Mouse (Mus musculus): ENCODE data around the gene Sar1b.
"Not testable (repeated sequence)": the region's sequence is repeated elsewhere in the genome, so short reads cannot be mapped to it uniquely, and the experiment has no call there.

Gene Sar1b

GRCm38 (mm10) chr11:51777478-51777877 is 14.0 kb downstream of the Sar1b start:
- DNase-seq (ENCODE audit: low spot score), result no peak

GRCm38 (mm10) chr11:51780773-51781267 is 17.3 kb downstream of the Sar1b start:
- DNase-seq (ENCODE audit: low spot score), result no peak

GRCm38 (mm10) chr11:51782721-51783120 is 19.2 kb downstream of the Sar1b start:
- no peak for DNase-seq (ENCODE audit: low spot score)

GRCm38 (mm10) chr11:51785926-51786325 is 22.4 kb downstream of the Sar1b start:
- DNase-seq (ENCODE audit: low spot score), result peak; percentile 20

- not testable (repeated sequence) for DNase-seq (ENCODE audit: low spot score)
These were observed 26.2 kb downstream of the Sar1b start for GRCm38 (mm10) chr11:51789735-51790134.

- DNase-seq (ENCODE audit: low spot score), result no peak
These were observed 27.2 kb downstream of the Sar1b start for GRCm38 (mm10) chr11:51790662-51791061.

- no peak for DNase-seq (ENCODE audit: low spot score)
These were observed 32.8 kb downstream of the Sar1b start for GRCm38 (mm10) chr11:51796272-51796671.

- DNase-seq (ENCODE audit: low spot score), result no peak
These were observed 37.3 kb downstream of the Sar1b start for GRCm38 (mm10) chr11:51800634-51801325.

- peak; percentile 39 for DNase-seq (ENCODE audit: low spot score)
These were observed 41.9 kb downstream of the Sar1b start for GRCm38 (mm10) chr11:51805221-51805981.

- no peak for DNase-seq (ENCODE audit: low spot score)
These were observed 43.8 kb downstream of the Sar1b start for GRCm38 (mm10) chr11:51807108-51807879.

GRCm38 (mm10) chr11:51809632-51810224 is 46.2 kb downstream of the Sar1b start:
- DNase-seq (ENCODE audit: low spot score), result no peak

- no peak for DNase-seq (ENCODE audit: low spot score)
These were observed 47.7 kb downstream of the Sar1b start for GRCm38 (mm10) chr11:51811230-51811629.

GRCm38 (mm10) chr11:51812022-51812546 is 48.6 kb downstream of the Sar1b start:
- DNase-seq (ENCODE audit: low spot score), result no peak

- peak; percentile 82 for DNase-seq (ENCODE audit: low spot score)
These were observed 54.3 kb downstream of the Sar1b start for GRCm38 (mm10) chr11:51817756-51818155.

- no peak for DNase-seq (ENCODE audit: low spot score)
These were observed 55.4 kb downstream of the Sar1b start for GRCm38 (mm10) chr11:51818837-51819236.

- DNase-seq (ENCODE audit: low spot score), result peak; percentile 33
These were observed 56.5 kb downstream of the Sar1b start for GRCm38 (mm10) chr11:51819964-51820363.

GRCm38 (mm10) chr11:51820861-51821260 is 57.4 kb downstream of the Sar1b start:
- DNase-seq (ENCODE audit: low spot score), result peak; percentile 77

- DNase-seq (ENCODE audit: low spot score), result no peak
These were observed 59.2 kb downstream of the Sar1b start for GRCm38 (mm10) chr11:51822736-51823135.

- no peak for DNase-seq (ENCODE audit: low spot score)
These were observed 59.8 kb downstream of the Sar1b start for GRCm38 (mm10) chr11:51823271-51823670.

GRCm38 (mm10) chr11:51823963-51824753 is 60.7 kb downstream of the Sar1b start:
- peak; percentile 37 for DNase-seq (ENCODE audit: low spot score)

- no peak for DNase-seq (ENCODE audit: low spot score)
These were observed 61.5 kb downstream of the Sar1b start for GRCm38 (mm10) chr11:51824867-51825424.
